Mouse (Mus musculus): ENCODE results near the gene Gpnmb.

The Gpnmb gene

DNA sequence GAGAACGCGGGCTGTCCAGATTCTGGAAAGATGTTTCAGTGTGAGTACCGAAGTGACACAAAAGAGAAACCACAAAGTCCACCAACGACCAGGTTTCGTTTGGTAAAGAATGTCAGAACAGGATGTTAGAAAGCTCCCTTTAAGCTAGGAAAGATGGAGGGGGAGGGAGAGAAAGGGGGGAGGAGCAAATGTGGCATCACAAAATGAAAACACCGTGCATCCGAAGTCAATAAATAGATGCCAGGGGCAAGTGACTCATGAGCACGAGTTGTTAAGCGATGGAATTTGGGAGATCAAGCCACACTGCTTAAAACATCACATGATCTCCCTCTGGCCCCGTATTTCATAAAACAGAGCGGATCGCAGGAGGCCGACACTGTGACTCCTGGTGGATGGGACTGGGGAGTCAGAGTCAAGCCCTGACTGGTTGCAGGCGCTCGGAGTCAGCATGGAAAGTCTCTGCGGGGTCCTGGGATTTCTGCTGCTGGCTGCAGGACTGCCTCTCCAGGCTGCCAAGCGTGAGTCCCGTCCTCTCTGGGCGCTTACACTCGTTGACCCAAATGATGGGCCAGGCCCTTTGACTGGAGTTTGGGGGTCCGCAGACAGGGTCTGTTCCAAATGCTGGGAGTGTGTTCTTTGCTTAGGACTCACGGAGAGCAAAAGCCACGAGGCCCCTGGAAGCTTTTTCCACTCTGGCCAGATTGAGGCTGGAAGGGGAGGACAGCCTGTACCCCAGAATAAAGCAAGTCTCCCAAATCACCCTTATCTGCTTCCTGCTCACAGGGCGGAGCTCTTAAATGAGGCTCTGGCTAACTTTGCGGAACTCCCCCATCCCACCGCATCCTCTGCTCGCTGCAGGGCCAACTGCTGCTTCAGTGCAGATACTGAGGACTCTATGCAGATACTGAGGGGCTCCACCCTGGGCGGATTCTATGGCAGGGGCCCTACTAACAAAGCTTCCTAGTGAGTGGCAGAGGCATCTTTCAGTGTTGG, at the start of gene Gpnmb:
TSS of gene Gpnmb (plus strand) at position 272 of the 993 bp plus-strand sequence.
- DNase-seq (ENCODE audit: inconsistent ontology term): peak; percentile 71

DNA sequence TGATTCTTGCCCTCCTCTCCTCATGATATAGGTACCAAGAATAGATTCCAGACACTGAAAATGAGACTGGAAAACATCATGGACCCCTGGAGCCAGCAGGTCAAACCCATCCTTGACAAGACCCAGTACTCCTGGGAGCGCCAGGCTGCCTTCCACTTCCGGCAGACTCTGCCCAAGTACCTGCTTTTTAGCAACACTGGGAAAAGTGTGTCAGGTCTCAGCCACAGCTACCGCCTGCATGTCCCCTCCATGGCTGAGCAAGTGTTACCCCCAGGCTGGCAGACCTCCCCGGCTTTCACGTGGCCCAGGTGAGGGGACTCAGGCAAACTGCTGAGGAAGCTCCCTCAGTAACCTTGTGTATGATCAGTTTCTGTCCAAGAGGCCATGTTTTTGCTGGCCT, 46.4 kb upstream of the Gpnmb start:
- DNase-seq (ENCODE audit: inconsistent ontology term): no peak

DNA sequence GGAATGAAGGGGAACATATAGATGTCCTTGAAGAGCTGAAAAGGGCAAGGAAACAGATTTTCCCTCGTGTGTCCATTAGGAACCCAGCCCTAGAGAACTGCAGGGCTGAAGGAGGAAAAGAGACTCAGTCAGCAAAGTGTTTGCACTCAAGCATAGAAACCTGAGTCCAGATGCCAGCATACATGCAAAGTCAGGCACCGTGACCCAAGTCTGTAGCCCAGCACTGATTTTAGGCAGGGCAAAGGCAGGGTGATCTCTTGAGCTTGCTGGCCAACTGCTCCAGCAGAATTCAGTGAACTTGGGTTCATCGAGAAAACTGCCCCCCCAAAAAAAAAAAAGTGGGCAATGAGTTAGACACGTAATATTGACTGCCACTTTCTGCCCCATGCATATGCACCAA, 44.4 kb upstream of the Gpnmb start:
- no peak for DNase-seq (ENCODE audit: inconsistent ontology term)

DNA sequence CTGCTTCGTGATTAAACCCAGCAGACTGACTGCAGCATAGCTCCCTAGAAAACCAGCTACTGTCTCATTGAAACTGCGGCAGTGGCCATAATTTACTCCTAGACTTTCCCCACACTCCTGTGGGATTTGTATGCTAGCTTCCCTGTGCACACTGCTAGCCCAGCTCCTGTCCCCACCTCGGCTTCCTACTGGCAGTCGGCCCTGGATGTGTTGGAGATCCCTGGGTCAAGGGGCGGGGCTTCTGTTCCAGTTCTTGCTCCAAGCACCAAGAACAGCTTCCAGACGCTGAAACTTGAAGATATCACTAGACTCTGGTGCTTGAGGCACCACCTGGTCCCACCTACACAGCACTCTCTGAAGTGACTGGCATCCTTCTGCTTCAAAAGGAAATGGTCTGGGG, 38.2 kb upstream of the Gpnmb start:
- no peak for DNase-seq (ENCODE audit: inconsistent ontology term)

GRCm38 (mm10) chr6:48998796-48999195, 37.5 kb upstream of the Gpnmb start:
- DNase-seq (ENCODE audit: inconsistent ontology term): no peak

GRCm38 (mm10) chr6:49003381-49003780, 33.0 kb upstream of the Gpnmb start:
- peak; percentile 5 for DNase-seq (ENCODE audit: inconsistent ontology term)

DNA sequence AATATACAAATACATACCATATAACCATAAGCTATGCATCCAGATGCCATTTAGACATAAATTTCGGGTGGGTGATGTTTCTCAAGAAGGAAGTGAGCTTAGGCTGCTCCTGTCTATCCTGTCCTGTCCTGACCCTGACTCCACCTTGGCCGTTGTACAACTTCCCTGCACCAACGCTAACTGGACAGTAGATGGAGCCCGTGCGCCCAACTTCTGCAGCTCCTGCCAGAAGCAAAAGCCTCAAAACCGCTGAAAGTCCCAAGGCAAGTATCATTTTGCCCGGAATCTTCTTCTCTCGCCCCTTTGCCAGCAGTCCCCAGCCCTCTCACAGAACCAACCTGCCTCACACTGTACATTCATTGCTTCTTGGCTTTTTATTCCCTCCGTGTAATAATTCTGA, 28.4 kb upstream of the Gpnmb start:
- peak; percentile 55 for DNase-seq (ENCODE audit: inconsistent ontology term)

GRCm38 (mm10) chr6:49008420-49009160, 27.8 kb upstream of the Gpnmb start:
- DNase-seq (ENCODE audit: inconsistent ontology term): peak; percentile 5

DNA sequence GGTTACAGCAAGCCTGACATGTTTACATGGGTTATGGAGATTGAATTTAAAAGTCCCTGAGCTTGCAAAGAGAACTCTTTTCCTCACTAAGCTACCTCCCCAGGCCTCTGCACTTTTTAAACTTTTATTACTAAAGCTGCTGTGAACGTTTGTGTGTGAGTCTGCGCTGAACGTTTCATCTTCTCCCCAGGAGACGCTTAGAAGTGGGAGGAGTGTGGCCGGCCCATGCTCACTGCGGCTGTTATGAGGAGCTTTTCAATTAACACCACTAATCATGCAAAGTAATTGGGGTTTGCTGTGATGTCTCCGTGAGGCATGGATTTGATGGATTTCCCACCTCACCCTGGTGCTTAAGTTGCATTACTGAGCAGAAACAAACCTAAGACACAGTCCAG, 27.2 kb upstream of the Gpnmb start:
- peak; percentile 4 for DNase-seq (ENCODE audit: inconsistent ontology term)

DNA sequence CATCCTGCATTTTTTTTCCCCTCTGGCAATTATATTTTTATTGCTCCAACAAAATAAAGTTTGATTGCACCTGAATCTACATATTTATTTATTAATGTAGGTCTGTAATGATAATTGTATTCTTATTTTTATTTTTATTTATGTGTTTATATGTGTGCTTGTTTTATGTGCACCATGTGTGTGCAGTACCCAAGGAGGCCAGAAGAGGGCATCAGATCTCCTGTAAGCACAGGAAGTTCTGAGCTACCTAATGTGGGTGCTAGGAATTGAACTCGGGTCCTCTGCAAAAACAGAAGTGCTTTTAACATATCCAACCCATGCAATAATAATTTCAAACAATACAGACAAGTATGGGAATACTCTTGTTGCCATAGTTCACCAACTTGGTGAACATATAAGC, 26.7 kb upstream of the Gpnmb start:
- no peak for DNase-seq (ENCODE audit: inconsistent ontology term)

- DNase-seq (ENCODE audit: inconsistent ontology term): no peak
Measured at GRCm38 (mm10) chr6:49011191-49011590, 25.2 kb upstream of the Gpnmb start.

- DNase-seq (ENCODE audit: inconsistent ontology term): no peak
Measured at GRCm38 (mm10) chr6:49013023-49013422, 23.3 kb upstream of the Gpnmb start.

DNA sequence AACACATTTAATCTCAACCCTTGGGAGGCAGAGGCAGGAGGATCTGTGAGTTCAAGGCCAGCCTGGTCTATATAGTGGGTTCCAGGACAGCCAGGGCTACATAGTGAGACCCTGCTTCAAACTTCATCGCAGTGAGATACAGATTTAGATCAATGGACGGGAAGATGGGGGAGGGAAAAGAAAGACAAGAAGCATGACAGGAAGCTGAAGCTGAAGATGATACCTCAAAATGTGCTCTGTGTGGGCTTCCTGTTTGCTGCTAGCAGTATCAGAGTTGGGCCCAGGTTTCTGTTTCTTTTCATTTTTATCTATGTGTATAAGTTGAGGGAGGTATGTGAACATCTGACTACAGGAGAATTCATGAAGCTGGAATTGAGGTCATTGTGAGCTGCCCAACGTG, 22.9 kb upstream of the Gpnmb start:
- no peak for DNase-seq (ENCODE audit: inconsistent ontology term)

DNA sequence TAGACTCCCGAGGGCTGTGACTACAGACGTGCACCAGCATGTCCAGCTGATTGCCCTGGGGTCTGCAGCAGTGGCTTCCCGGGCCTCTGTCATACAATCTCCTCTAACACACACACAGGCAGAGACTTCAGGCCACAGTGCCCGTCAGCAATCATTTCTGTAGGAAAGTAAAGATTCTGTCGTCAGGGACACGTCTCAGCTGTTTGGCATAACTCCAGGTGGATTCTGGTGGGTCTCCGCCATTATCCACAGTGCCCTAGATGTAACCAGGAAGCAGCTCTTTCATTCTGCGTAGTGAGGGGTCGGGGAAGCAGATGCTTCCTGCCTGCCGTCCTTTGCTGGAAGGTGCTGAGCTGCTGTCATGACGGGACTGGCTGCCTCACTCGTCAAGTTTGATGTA, 19.2 kb upstream of the Gpnmb start:
- DNase-seq (ENCODE audit: inconsistent ontology term): no peak

DNA sequence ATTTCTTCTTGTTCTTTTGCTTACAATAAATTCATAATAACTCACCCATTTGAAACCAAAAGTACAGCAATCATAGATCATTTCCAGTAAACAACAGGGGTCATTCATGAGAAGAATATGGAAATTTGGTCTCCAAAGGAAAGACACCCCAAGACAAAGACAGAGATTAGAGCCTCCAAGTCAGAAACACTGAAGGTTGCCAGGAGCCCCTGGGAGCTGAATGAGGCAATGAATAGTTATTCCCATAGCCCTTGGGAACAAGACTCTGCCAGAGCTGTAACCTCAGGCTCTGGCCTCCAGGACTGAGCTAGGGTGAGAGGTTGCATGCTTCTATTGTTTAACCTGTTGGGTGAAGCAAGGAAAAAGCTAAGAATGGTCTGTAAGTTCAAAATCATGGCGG, 17.0 kb upstream of the Gpnmb start:
- no peak for DNase-seq (ENCODE audit: inconsistent ontology term)

DNA sequence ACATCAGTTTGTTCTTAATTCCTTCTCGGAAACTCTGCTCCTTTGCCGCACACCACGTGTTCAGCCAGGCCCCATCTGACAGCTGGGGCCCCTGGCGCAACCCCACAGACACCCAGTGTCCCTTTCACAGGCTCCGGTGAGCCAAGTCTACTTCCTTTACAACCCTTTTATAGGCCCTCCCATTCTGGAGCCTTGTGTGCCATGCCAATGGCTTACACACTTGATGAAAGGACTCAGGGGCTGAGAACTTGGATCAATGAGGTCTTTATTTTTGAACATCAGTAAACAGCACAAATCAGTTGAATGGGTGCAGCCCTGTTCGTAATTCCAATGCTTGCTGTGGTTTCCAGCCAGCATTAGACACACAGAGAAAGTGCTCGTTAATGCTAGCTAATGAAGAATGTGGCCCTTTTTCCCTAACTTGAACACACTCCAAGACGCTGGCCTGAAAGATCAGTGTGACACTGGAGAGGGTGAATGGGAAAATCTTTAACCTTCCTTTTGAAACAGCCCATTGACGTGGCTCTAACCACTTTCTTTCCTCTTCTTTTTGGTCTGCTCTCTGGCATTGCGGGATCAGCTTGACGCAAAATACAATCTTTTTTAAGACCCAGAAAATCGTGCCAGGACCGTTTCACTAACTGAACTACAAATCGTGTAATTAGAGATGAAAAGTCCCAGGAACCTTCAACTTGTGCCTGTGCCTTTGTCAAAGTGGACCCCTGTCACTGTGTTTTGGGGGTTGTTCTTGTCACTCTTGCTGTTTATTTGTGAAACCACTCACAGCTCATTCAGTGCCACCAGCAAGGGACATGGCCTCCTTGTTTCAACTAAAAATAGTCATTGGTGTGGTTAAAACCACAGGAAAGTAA, 15.0 kb upstream of the Gpnmb start:
- peak; percentile 88 for DNase-seq (ENCODE audit: inconsistent ontology term)

- DNase-seq (ENCODE audit: inconsistent ontology term): no peak
Measured at GRCm38 (mm10) chr6:49022384-49022783, 14.0 kb upstream of the Gpnmb start.

- DNase-seq (ENCODE audit: inconsistent ontology term): no peak
Measured at GRCm38 (mm10) chr6:49023315-49023714, 13.0 kb upstream of the Gpnmb start.

GRCm38 (mm10) chr6:49025290-49025689, 11.1 kb upstream of the Gpnmb start:
- DNase-seq (ENCODE audit: inconsistent ontology term): no peak

GRCm38 (mm10) chr6:49026496-49026895, 9.8 kb upstream of the Gpnmb start:
- no peak for DNase-seq (ENCODE audit: inconsistent ontology term)

- DNase-seq (ENCODE audit: inconsistent ontology term): peak; percentile 40
Measured at GRCm38 (mm10) chr6:49028019-49028418, 8.3 kb upstream of the Gpnmb start.

- no peak for DNase-seq (ENCODE audit: inconsistent ontology term)
Measured at GRCm38 (mm10) chr6:49028708-49029107, 7.6 kb upstream of the Gpnmb start.

Measured in Muller cell, postnatal 12 days (primary cell).